Mouse (Mus musculus) left cerebral cortex, postnatal 10 days (tissue): ENCODE measurements around the gene Itih3. TPM values are rescaled to one million over a fixed set of nuclear protein-coding genes. Genes with fewer than 3 reads are reported as not detected.

Source experiments
- DNase-seq, 2 experiments: peaks; one replicate each; pipeline ENCODE4 v3.0.0; 2021 to 2022; ENCODE audit warnings: low spot score in 2 of 2, mixed read lengths in 1 of 2; ENCODE audit errors: extremely low spot score in 1 of 2
- intact Hi-C: fragments of 180-260 bp; cut with DNase I; formaldehyde crosslinking; loops from one replicate; pipeline ENCODE4 v1.15.1; 2025
- total RNA-seq, 2 experiments: library from RNA; stranded (reverse); gene quantifications; 2 replicates each; pipeline ENCODE4 v1.2.3; 2021

The Itih3 gene
- total RNA-seq, 2 experiments from 2014 or later, result 6.3 to 7.6 TPM

DNA sequence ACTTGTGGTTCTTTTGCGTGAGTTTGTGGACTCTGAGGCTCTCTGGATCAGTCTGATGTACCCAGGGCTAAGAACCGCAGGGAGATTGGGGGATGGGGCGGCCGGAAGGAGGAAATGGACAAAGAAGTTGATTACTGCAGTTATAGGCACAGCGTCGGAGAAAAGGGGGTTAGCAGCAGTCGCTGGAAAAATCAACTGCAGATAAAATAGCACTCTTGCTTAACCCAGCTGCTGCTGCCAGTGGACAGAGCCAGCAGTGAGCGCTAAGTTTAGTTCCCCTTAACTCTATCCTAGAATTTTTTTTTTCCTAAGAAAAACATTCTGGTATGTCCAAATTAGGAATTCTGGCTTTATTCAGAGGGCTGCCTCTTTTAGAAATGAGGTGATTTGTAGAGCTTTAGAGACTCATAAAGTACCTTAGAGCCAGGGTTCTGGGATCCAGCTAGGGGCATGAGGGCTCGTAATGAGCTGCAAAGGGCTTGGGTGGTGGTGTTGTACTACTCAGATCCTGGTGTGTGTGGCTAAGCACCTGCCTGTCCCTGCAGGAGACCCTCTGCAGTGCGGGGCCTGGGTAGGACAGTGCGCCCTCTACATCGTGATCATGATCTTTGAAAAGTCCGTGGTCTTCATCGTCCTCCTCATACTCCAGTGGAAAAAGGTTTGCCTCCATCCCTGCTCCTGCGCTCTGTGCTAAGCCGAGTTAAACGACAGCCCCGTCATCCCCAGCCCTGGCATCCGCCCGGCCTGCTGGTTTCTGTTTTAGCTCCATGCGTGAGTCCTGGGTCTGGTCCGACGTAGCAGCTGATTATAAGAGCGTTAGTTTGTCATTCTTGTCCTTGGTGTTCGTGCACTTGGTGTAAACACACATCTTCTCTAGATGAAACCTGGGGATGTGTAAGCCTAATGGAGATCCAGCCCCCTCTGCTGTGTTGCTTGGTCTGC is 53.1 kb downstream of the Itih3 start:
- intact Hi-C loops, result no loop called here
- DNase-seq, result peak in 1 of 2 experiments; percentile 58

DNA sequence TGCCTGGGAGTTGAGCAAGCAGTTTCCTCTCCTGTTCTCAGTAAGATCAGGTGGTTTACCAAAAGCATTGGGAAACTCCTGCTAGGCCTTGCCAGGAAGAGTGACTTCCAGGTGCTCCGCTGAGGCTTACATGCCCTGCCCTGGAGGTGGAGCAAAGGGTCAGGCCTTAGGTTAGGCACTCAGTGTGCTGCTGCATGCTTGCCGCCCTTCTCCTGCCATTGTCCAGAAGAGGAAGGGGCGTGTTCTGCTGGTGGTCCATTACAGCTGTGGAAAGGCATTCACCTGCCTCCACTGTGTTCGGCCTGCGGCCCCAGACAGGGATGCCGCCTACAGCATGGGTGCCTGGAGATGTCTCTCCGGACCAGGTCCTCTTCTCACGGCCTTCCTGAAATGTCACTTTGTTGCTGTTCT is 54.2 kb downstream of the Itih3 start:
- intact Hi-C loops, result loop anchor here (5.0 kb wide), 1 partner anchor 73 kb away; the partner anchor contains the start of gene Itih1
- DNase-seq, result peak in 1 of 2 experiments; percentile 60

- intact Hi-C loops, result loop anchor here (5.0 kb wide), 1 partner anchor 73 kb away; the partner anchor contains the start of gene Itih1
- DNase-seq, result no peak
These were observed 54.7 kb downstream of the Itih3 start for GRCm38 (mm10) chr14:30868826-30869225.

DNA sequence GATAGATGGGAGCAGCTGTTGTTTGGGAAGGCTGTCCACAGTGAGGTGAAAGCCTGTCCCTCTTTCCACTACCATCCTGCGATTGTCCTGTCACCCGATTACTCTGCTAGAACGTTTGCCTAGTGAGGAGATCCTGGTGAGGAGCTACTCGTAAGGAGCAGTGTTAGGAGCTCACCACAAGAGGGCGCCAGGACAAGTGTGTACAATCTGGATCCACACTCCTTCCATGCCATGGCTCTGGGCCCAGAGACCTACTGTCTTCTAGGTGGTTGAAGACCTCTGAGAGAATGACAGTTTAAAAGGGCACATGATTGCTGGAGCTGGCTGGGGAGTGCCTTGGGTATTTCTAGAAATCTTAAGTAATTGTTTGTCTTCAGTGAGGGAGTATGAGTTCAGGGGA is 56.5 kb downstream of the Itih3 start:
- intact Hi-C loops, result loop anchor here (5.0 kb wide), 1 partner anchor 75 kb away; the partner anchor contains the start of gene Itih1

GRCm38 (mm10) chr14:30865311-30865710 is 58.2 kb downstream of the Itih3 start:
- intact Hi-C loops, result loop anchor here (5.0 kb wide), 1 partner anchor 77 kb away; the partner anchor contains the start of gene Itih1
- DNase-seq, result no peak

More for the DNA sequence above, 56.5 kb downstream of the Itih3 start:
- DNase-seq, result peak; percentile 70 to 87

- intact Hi-C loops, result loop anchor here (5.0 kb wide), 1 partner anchor 165 kb away; no protein-coding TSS in a partner anchor
These were observed 61.2 kb downstream of the Itih3 start for GRCm38 (mm10) chr14:30862368-30862767.

GRCm38 (mm10) chr14:30861421-30862125 is 62.0 kb downstream of the Itih3 start:
- no peak for DNase-seq
- intact Hi-C loops, result loop anchor here (5.0 kb wide), 1 partner anchor 164 kb away; no protein-coding TSS in a partner anchor

More at GRCm38 (mm10) chr14:30862368-30862767, 61.2 kb downstream of the Itih3 start:
- DNase-seq, result no peak

Other genes with a start within 250 kb of the Itih3 start
- 10 to 100 TPM; 26.7 TPM for gene Sfmbt1, start 208.9 kb downstream of the Itih3 start, total RNA-seq
- gene Tmem110, start 98.2 kb downstream of the Itih3 start, total RNA-seq, result 10 to 100 TPM; 22.6 to 24.3 TPM
- 1 to 10 TPM; 2.2 to 2.8 TPM for gene Mustn1, start 44.6 kb downstream of the Itih3 start, total RNA-seq
- gene Itih4, start 37.3 kb downstream of the Itih3 start, total RNA-seq, result under 1 TPM in 1 of 2 experiments, not detected in 1; 0.32 TPM
- not detected for gene Itih1, start 19.5 kb upstream of the Itih3 start, total RNA-seq
- gene Nek4, start 27.6 kb upstream of the Itih3 start, total RNA-seq, result 10 to 100 TPM; 12.8 to 14.4 TPM
- 10 to 100 TPM; 33.9 to 37.1 TPM for gene Glt8d1, start 77.6 kb upstream of the Itih3 start, total RNA-seq
- gene Spcs1, start 77.9 kb upstream of the Itih3 start, total RNA-seq, result 100 to 1,000 TPM; 176 to 187 TPM
- 10 to 100 TPM; 66.7 to 72.3 TPM for gene Pbrm1, start 95.4 kb upstream of the Itih3 start, total RNA-seq
- 10 to 100 TPM; 46.0 to 60.3 TPM for gene Gnl3, start 95.4 kb upstream of the Itih3 start, total RNA-seq
- gene Smim4, start 205.2 kb upstream of the Itih3 start, total RNA-seq, result 10 to 100 TPM; 22.9 to 24.9 TPM
- gene Nt5dc2, start 207.3 kb upstream of the Itih3 start, total RNA-seq, result 1 to 10 TPM; 6.6 to 8.5 TPM
- gene Stab1, start 244.9 kb upstream of the Itih3 start, total RNA-seq, result 10 to 100 TPM; 24.3 to 29.6 TPM